In the genomic region with DNA sequence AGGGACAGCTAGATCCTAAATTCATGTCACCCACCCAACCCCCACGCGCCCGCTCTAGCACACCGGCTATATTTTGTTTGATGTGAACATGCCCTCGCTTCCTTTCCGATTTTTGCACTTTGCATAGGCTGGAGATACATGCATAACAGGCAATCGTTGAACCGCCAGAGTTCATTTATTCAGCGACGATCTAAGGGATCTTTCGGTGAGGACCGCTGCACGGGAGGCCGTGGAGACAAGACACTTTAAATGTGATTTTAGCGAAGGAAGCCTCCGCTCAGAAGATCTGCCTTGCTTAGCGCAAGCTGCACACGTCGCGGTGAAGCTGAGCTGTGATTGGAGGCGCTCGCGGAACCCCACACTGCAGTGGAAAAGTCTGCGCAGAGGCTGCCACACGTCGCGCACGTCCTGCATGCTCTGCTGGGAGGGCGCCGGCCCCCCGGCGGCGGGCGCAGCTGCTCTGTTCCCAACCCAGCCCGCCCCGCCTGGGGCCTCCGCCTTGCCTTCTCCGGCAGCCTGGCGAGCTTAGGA, we compare ENCODE assay signal across 8 mouse cellular contexts. TPM values are rescaled to one million over a fixed set of nuclear protein-coding genes. Genes with fewer than 3 reads are reported as not detected.
DNase-seq lines count a peak whose midpoint lies in the region; ATAC-seq lines count a peak whose summit lies in the region.

No protein-coding gene starts in this region.

- peak overlapping the region; percentile 79 for H3K27ac ChIP-seq in hindbrain, embryonic 13.5 days

- under 1% methylated on average over 38 of the region's 39 CpGs for WGBS in hindbrain, embryonic 13.5 days

- peak; percentile 69 for DNase-seq in ES-CJ7 (ENCODE audit: low read depth, low spot score)
- peak; percentile 77 to 80 for DNase-seq in cerebellum, postnatal 10 days
- peak; percentile 57 to 73 for DNase-seq in frontal cortex, postnatal 25 days (ENCODE audit: low spot score in 2 of 2)
- peak; percentile 55 to 60 for DNase-seq in layer of hippocampus, postnatal 25 days (ENCODE audit: extremely low spot score in 1 of 2, low spot score in 1 of 2)
- DNase-seq in lung, postnatal 10 days, result peak; percentile 81
- DNase-seq in retina, adult 2 months (ENCODE audit: low read depth, low spot score), result peak; percentile 73
- peak; percentile 90 for DNase-seq in thymus, postnatal 14 days

- H3K4me1 ChIP-seq in hindbrain, embryonic 13.5 days (replicated peaks), result peaks cover 44% of the 10 kb centered on the region

- peaks cover 3% of the 10 kb centered on the region for H3K36me3 ChIP-seq in hindbrain, embryonic 13.5 days

- peak overlapping the region; percentile 69 for H3K4me3 ChIP-seq in hindbrain, embryonic 13.5 days

- peaks cover 20% of the 10 kb centered on the region for H3K27me3 ChIP-seq in hindbrain, embryonic 13.5 days

- H3K9me3 ChIP-seq in hindbrain, embryonic 13.5 days, result no peaks in the 10 kb centered on the region

- H3K4me2 ChIP-seq in hindbrain, embryonic 13.5 days, result peak overlapping the region; percentile 82

- peak; percentile 57 for ATAC-seq in hindbrain, embryonic 13.5 days (ENCODE audit: low FRiP score)

- peak overlapping the region; percentile 86 for H3K9ac ChIP-seq in hindbrain, embryonic 13.5 days

RNA-seq across cellular contexts. Expression of a gene that starts 50.9 kb away (rescaled TPM):
- 27.3 and 27.5 TPM in 2 replicates for polyA plus RNA-seq in hindbrain, embryonic 13.5 days (2015; fragmentation: Nextera tagmentation; extraction: Ambion mirVana)
- 10 to 100 TPM; 31.2 to 34.8 TPM for total RNA-seq in layer of hippocampus, postnatal 25 days (2021)

Comparison
In these comparisons a context has a peak if more than half of its experiments do, and no peak if none do; other contexts are left out.
1. Peak in every context shown above with its lines: DNase-seq, ATAC-seq, H3K4me3 ChIP-seq and H3K27ac ChIP-seq.